Mouse (Mus musculus) CD4-positive, CD25-positive, alpha-beta regulatory T cell, adult 2 months (primary cell): ENCODE measurements around the gene Speer4d.
"Not testable (repeated sequence)": the region's sequence is repeated elsewhere in the genome, so short reads cannot be mapped to it uniquely, and the experiment has no call there.

Experiments used
- DNase-seq: peaks from one replicate; pipeline ENCODE4 v3.0.0-alpha.2; 2012; ENCODE audit warnings: low read depth, low spot score

Gene Speer4d

DNA sequence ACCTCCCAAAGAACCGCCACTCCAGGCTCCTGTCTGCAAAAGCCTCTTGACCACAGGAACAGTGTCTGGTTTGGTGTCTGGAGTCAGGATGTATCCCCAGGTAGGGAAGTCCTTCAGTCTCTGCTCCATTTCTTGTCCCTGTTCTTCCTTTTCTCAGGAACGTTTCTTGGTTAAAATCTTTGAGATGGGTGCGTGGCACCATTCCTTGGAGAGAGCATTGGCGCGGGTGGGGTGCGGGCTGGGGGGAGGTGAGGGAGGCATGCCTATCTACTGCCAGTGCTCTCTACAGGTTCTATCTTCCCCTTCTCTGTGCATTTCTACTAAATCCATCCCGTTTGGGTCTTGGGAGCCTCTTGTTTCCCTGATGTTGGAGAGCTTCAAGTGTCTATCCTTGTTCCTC, 45.0 kb downstream of the Speer4d start:
- DNase-seq: not testable (repeated sequence)

DNA sequence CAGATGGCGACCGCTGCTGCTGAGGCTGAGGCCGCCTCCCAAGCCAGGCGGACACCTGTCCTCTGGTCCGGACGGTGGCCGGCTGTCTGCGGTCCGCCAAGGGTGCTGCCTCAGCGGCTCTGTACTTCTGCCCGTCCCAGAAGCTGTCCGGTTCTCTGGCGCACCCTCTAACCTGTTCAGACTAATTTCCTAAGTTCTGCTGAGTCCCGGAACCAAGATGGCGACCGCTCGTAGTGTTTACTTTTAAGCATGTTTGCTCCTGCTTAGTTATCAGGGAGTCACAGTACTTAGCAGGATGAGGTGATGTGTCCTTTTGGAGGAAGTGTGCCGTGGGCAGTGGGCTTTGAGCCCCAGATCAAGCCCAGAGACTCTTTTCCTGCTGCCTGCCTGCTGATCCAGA, 51.9 kb downstream of the Speer4d start:
- not testable (repeated sequence) for DNase-seq
